Mouse (Mus musculus) midbrain, embryonic 10.5 days (tissue): Measurements from ENCODE around the gene Ercc6. TPM values are rescaled to one million over a fixed set of nuclear protein-coding genes. Genes with fewer than 3 reads are reported as not detected.

ENCODE experiments used
- DNase-seq: peaks from one replicate; pipeline ENCODE4 v3.0.0-alpha.2; 2017; ENCODE audit warnings: low spot score
- H3K27ac ChIP-seq: fragments of 300-500 bp; sonication (generic); replicated peaks from 2 replicates; pipeline ENCODE4 v1.5.1; 2016; ENCODE audit warnings: mild to moderate bottlenecking
- H3K27me3 ChIP-seq: fragments of 300-500 bp; sonication (generic); 2 replicates; pipeline ENCODE4 v1.6.1; 2016; ENCODE audit warnings: low read depth, mild to moderate bottlenecking; ENCODE audit not compliant: poor library complexity, severe bottlenecking
- H3K36me3 ChIP-seq: fragments of 300-500 bp; sonication (generic); 2 replicates; pipeline ENCODE4 v1.6.1; 2016; ENCODE audit warnings: mild to moderate bottlenecking, moderate library complexity
- H3K4me1 ChIP-seq: fragments of 300-500 bp; sonication (generic); 2 replicates; pipeline ENCODE4 v1.6.1; 2016
- H3K4me3 ChIP-seq: fragments of 300-500 bp; sonication (generic); 2 replicates; pipeline ENCODE4 v1.5.1; 2016; ENCODE audit warnings: mild to moderate bottlenecking, moderate library complexity
- H3K9me3 ChIP-seq: fragments of 300-500 bp; sonication (generic); replicated peaks from 2 replicates; pipeline ENCODE4 v1.6.1; 2016; ENCODE audit warnings: mild to moderate bottlenecking
- WGBS: fragments of 180-500 bp; shearing (Covaris S2); methylation state at CpG from one replicate; pipeline ENCODE4 v1.1.7; 2016; 5-methylcytosine and 5-hydroxymethylcytosine counted together
- polyA plus RNA-seq: library from polyadenylated mRNA; unstranded; fragments of >200 nt; fragmentation: Nextera tagmentation; extraction: Ambion mirVana; gene quantifications from 2 replicates; pipeline ENCODE4 v1.2.1, GENCODE M21; 2016

Ercc6 gene
- polyA plus RNA-seq, 1 experiment from 2014 or later: 26.0 TPM

DNA sequence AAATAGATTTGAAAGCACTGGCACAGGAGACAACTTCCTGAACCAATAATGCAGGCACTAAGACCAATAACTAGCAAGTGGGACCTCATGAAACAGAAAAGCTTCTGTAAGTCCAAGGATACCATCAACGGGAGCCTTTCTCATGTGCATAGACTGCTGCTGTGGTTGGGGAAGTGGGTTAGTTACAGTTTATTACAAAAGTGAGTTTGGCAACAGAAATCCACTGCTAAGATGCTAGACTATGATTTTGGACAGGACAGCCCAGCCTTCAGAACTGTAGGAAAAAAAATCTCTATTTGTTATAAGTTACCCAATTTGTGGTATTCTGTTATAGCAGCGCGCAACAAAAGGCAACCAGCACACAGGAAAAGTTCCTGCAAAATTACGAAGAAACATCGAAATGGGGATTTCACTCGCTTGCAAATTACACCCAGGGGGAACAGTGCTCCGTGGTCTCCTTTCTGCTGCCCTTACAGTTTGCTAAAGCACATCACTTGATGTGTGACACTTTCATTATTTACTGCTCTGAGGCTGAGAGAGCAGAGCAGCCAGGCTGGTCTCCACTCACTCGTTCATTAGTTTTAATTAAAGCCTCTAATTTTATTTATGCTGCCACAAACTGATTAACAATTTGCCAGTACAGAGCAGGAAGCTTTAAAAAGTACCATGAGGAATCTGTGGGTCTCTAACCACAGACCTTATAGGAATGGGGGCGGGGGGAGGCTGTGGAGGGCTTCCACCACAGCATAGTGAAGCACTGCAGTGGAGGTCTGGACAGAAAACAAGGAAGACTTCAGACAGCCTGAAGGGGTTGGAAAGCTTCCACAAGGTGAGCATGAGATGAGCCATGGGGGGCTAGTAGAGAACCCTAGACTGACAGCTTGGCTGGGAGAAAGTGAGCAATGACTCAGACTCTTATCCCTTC is 10.3 kb upstream of the Ercc6 start:
- no peak overlapping the region for H3K27ac ChIP-seq
- no peak for DNase-seq
- H3K4me1 ChIP-seq: no peaks in the 10 kb centered on the region
- no peaks in the 10 kb centered on the region for H3K9me3 ChIP-seq
- H3K4me3 ChIP-seq: no peak overlapping the region
- H3K27me3 ChIP-seq: no peaks in the 10 kb centered on the region
- H3K36me3 ChIP-seq: no peaks in the 10 kb centered on the region
- 86% methylated on average over 9 of the region's 9 CpGs for WGBS

DNA sequence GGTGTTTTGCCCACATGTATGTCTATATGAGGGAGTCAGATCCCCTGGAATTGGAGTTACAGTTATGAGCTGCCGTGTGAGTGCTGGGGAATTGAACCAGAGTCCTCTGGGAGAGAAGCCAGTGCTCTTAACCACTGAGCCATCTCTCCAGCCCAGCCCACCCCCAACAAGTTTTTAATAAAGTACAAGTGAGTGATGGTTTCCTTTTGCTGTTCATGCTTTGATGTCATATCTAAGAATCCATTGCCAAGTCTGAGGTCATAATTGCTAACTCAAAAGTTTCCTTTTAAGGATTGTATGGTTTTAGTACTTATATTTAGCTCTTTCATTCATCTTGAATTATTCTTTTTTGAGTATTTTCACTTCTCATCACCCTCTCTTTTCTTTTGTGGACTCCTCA is 9.4 kb upstream of the Ercc6 start:
- H3K4me3 ChIP-seq: no peak overlapping the region
- H3K36me3 ChIP-seq: no peaks in the 10 kb centered on the region
- no peaks in the 10 kb centered on the region for H3K4me1 ChIP-seq
- H3K9me3 ChIP-seq: no peaks in the 10 kb centered on the region
- no peak for DNase-seq
- no peaks in the 10 kb centered on the region for H3K27me3 ChIP-seq
- 93% methylated on average over 1 of the region's 1 CpGs for WGBS
- no peak overlapping the region for H3K27ac ChIP-seq

DNA sequence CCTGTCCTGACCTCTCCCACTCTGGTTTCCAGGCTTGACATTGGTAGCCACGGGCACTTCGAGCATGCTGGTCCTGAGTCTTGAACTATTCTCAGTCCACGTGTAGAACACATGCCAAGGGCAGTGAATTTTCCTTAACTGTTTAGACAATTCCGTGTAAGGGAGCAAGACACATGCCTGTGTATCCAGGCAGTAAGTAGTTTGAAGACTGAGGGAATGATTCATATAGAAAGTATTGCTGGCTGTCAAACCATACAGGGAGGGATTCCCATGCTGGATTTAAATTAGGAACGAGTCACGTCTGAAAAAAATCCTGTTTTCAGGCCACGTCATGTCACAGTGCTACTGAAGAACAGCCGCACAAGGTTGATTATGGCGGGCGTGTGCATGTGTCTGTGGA is 7.0 kb upstream of the Ercc6 start:
- Histone ChIP-seq H3K27ac (no peak overlapping the region), H3K4me1 (no peaks in the 10 kb centered on the region), H3K36me3 (no peaks in the 10 kb centered on the region), H3K9me3 (no peaks in the 10 kb centered on the region), H3K27me3 (no peaks in the 10 kb centered on the region; the same call in 1 of the 2 replicates), H3K4me3 (no peak overlapping the region)
- 93% methylated on average over 10 of the region's 10 CpGs for WGBS
- DNase-seq: no peak

DNA sequence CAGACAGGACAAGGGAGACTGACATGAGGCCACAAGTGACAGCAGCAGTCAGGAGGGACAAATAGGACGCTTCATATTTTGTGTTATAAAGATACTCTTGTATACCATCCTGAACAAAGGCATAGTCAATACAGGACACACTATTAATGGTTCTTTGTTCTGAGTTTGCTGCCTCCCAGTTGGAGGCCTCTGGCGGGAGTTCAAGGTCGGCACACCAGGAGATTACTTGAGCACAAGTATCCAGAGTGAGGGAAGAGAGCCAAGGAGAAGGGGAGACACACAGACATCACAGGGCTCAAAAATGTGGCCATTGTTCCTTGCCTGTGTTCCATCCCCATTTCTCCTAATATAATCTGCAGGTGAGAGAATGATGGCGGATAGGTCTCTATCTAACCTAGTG is 6.1 kb upstream of the Ercc6 start:
- no peaks in the 10 kb centered on the region for H3K9me3 ChIP-seq
- no peaks in the 10 kb centered on the region for H3K4me1 ChIP-seq
- no peak for DNase-seq
- no peak overlapping the region for H3K4me3 ChIP-seq
- H3K27ac ChIP-seq: no peak overlapping the region
- H3K27me3 ChIP-seq: peaks cover 3% of the 10 kb centered on the region
- H3K36me3 ChIP-seq: no peaks in the 10 kb centered on the region
- 91% methylated on average over 4 of the region's 4 CpGs for WGBS

DNA sequence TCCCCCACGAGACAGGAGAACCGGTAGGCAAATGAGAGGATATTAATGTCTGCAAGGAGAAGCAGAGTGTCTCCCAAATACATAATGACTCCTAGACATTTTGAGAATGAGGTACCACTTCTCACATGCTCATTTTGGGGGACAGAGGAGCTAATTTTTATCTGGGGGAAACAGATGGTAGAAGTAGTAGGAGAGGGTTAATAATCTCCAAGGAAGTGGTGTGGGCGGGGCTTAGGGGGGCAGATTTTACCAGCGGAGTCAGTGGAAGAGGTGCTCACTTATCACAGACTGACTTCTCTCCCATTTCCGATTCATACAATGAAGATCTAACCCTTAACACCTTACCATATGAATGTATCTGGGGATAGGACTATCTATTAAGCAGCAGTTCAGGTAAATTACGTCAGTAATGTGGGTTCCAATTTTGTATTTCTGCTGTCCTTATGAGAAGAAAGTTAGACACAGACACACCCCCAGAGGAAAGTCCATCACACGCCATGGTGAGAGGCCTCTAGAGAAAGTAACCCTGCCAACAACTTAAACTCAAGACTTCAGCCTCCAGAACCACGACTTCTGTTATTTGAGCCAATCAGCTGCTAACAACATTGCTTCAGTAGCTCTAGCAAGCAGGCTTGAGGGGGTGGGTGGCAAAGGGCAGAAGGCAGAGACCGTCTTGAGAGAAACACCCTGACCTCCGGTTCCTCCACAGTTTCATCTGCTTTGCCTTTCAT is 5.1 kb upstream of the Ercc6 start:
- H3K36me3 ChIP-seq: no peaks in the 10 kb centered on the region
- no peak for DNase-seq
- 79% methylated on average over 10 of the region's 10 CpGs for WGBS
- H3K27me3 ChIP-seq: peaks cover 7% of the 10 kb centered on the region
- H3K27ac ChIP-seq: no peak overlapping the region
- peaks cover 5% of the 10 kb centered on the region; the same call in 1 of the 2 replicates for H3K4me1 ChIP-seq
- H3K4me3 ChIP-seq: no peak overlapping the region
- no peaks in the 10 kb centered on the region for H3K9me3 ChIP-seq

DNA sequence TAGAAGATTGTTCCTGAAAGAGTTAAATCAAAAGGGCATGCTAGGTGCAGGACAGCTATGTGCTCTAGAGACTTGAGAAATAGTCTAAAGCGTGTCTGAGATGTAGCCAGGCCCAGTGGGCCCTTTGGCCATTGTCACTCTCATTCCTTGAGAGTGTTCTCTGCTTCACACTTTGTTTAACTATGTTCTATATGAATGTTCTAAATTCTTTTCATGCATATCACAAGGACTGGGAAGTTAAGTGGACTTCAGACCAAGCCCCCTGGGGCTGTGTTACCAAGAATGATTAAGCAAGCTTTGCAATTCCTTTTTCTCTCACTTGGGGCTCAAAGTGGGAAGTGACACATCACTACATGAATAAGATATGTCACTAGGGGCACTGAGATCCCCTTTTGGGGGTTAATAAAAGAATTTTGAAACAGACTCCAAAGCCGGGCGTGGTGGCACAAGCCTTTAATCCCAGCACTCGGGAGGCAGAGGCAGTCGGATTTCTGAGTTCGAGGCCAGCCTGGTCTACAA is 3.8 kb upstream of the Ercc6 start:
- no peak overlapping the region for H3K4me3 ChIP-seq
- peaks cover 14% of the 10 kb centered on the region for H3K4me1 ChIP-seq
- no peaks in the 10 kb centered on the region for H3K9me3 ChIP-seq
- WGBS: 91% methylated on average over 6 of the region's 6 CpGs
- DNase-seq: no peak
- no peaks in the 10 kb centered on the region for H3K36me3 ChIP-seq
- no peak overlapping the region for H3K27ac ChIP-seq
- H3K27me3 ChIP-seq: peaks cover 7% of the 10 kb centered on the region

DNA sequence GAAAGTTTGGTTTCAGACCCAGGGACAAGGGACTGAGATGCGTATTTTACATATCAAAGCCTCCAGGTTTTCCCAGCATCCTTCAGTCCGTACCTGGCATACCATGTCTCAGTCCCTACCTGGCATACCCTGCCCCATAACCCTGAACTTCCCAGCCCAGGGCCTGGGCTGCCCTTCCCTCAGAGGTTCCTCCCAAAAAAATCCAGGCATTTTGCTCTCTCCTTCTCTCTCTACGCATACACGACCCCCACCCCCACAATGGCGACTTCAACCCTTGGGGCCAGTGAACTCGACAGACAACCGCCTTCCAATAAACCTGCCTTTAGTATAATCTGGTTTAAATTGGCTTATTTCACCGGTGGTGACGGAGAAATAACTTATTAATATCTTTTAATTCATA is 409 bp upstream of the Ercc6 start:
- Histone ChIP-seq H3K4me1 (peaks cover 20% of the 10 kb centered on the region), H3K36me3 (peaks cover 19% of the 10 kb centered on the region), H3K4me3 (peak overlapping the region; percentile 88), H3K27ac (peak overlapping the region; percentile 94), H3K27me3 (peaks cover 7% of the 10 kb centered on the region), H3K9me3 (no peaks in the 10 kb centered on the region)
- DNase-seq: no peak
- 41% methylated on average over 9 of the region's 9 CpGs for WGBS

DNA sequence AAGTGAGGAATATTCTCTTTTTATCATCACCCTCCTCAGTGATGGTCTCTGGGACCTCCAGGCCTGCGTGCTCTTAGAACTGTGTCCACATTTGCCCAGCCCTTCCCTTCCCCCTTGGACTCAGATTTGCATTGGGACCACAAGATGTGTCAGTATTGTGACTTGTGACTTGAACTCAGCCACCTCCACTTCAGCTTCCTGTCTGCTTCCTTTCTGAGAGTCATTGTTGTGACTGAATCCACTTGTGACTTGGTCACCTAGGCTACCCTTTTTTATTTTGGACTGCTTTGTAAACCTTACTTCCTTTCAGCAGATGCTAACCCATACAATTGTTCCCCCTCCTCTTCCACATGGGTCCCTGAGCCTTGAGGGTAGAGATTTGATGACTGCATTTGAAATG is 2.8 kb downstream of the Ercc6 start:
- Histone ChIP-seq H3K4me3 (no peak overlapping the region), H3K9me3 (no peaks in the 10 kb centered on the region), H3K27me3 (peaks cover 7% of the 10 kb centered on the region), H3K4me1 (peaks cover 20% of the 10 kb centered on the region), H3K27ac (no peak overlapping the region), H3K36me3 (peaks cover 51% of the 10 kb centered on the region)
- no peak for DNase-seq
- WGBS: 88% methylated on average over 1 of the region's 1 CpGs

DNA sequence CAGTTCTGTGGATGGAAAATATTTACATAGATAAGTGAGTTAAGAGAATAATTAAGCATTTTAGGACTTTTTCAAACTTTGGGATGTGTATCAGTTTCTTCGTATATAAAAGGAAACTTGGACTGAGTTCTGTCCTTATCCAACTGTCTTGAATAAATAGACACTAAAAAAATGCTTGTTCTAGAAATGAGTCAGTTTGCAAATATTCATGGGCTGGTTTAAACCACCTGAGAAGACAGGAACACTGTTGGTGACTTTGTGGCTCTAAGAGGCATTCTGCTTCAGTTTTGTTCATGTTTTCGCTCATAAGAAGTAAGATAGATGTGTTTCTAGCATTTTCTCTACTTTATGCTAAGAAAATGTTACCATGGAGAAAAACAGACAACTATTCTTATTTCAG is 5.2 kb downstream of the Ercc6 start:
- DNase-seq: no peak
- H3K9me3 ChIP-seq: no peaks in the 10 kb centered on the region
- H3K27me3 ChIP-seq: no peaks in the 10 kb centered on the region
- H3K36me3 ChIP-seq: peaks cover 65% of the 10 kb centered on the region
- H3K4me3 ChIP-seq: no peak overlapping the region
- H3K27ac ChIP-seq: no peak overlapping the region
- peaks cover 13% of the 10 kb centered on the region for H3K4me1 ChIP-seq
- 95% methylated on average over 2 of the region's 2 CpGs for WGBS

DNA sequence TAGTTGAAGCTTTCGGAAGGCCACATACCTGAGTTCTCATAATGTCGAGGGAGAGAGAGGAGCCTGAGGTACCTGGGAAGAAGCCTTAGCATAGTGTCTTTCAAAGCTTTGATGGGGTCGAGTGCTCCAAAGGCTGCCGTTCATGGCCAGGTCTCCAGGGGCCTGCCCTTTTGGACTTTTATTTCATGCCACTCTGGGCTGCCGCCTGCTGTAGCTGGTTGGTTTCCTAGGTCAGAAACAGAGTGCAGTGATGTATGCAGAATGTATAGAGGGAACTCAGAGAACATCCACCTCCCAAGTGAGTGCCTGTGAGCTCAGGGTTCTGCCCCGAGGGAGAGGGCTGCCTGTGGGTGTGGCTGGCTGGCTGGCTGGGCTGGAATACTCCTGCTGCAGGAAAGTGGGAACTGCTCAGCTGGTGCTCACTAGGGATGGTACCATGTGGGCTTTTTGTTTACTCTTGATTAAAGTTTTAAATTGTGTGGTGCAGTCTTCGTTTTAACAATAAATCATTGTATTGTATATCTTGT is 7.1 kb downstream of the Ercc6 start:
- DNase-seq: no peak
- H3K27ac ChIP-seq: no peak overlapping the region
- H3K9me3 ChIP-seq: no peaks in the 10 kb centered on the region
- peaks cover 77% of the 10 kb centered on the region for H3K36me3 ChIP-seq
- 79% methylated on average over 7 of the region's 7 CpGs for WGBS
- H3K4me1 ChIP-seq: no peaks in the 10 kb centered on the region
- H3K4me3 ChIP-seq: no peak overlapping the region
- no peaks in the 10 kb centered on the region for H3K27me3 ChIP-seq

DNA sequence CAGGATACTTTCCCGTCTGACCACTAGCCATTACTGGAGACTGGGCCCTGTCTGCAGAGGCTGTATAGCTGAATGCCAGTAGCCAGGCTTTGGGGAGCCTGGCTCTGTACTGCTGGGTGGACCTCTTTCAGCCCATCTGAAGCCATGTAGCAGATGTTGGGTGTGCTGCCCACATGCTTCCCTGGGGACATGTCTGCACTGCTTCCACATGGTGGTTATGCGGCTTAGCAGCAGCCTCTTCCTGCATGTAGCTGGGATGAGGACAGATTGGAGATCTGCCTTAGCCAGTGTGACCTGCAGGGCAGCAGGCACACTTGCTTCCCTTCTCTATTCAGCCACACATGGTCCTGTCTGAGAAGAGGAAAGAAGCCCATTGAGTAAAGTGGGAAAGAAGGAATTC is 9.0 kb downstream of the Ercc6 start:
- Histone ChIP-seq H3K4me3 (no peak overlapping the region), H3K9me3 (no peaks in the 10 kb centered on the region), H3K27ac (no peak overlapping the region), H3K36me3 (peaks cover 82% of the 10 kb centered on the region), H3K4me1 (no peaks in the 10 kb centered on the region), H3K27me3 (no peaks in the 10 kb centered on the region)
- WGBS: 83% methylated on average over 2 of the region's 2 CpGs
- no peak for DNase-seq

DNA sequence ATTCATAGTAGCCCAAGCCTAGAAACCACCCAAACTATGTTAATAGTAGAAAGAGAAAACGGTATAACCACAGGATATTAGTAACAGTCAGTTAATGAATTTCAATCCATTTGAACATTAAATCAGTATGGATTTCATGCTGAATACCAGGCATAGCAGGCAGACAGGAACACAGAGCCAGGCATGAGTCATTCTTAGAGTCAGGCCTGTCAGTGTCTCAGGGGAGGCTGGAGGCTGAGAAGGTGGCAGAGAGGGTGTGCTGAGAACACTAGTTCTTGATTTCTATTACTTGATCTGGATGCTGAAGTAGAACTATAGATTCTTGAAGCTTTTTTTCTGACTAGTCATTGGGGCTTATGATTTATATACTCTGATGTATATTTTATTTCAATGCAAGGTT is 10.8 kb downstream of the Ercc6 start:
- Histone ChIP-seq H3K27ac (no peak overlapping the region), H3K9me3 (no peaks in the 10 kb centered on the region), H3K36me3 (peaks cover 77% of the 10 kb centered on the region), H3K27me3 (no peaks in the 10 kb centered on the region), H3K4me3 (no peak overlapping the region), H3K4me1 (no peaks in the 10 kb centered on the region)
- WGBS: 88% methylated on average over 1 of the region's 1 CpGs
- DNase-seq: no peak
